Mouse (Mus musculus) limb, embryonic 15.5 days (tissue): Measurements from ENCODE around the gene Noc3l. TPM values are rescaled to one million over a fixed set of nuclear protein-coding genes. Genes with fewer than 3 reads are reported as not detected.

Experiments used
- ATAC-seq: fragments of 200-750 bp; cut with Nextera tagmentation; 2 replicates; pipeline ENCODE4 v1.8.0; 2017; ENCODE audit warnings: low read depth, moderate TSS enrichment; ENCODE audit not compliant: insufficient number of reproducible peaks, low FRiP score, low TSS enrichment
- H3K27ac ChIP-seq: fragments of 300-500 bp; sonication (generic); 2 replicates; pipeline ENCODE4 v1.5.1; 2015; ENCODE audit warnings: moderate library complexity, mild to moderate bottlenecking, inconsistent platforms
- H3K27me3 ChIP-seq: fragments of 300-500 bp; sonication (generic); 2 replicates; pipeline ENCODE4 v1.6.1; 2015; ENCODE audit warnings: inconsistent platforms
- H3K36me3 ChIP-seq: fragments of 300-500 bp; sonication (generic); 2 replicates; pipeline ENCODE4 v1.6.1; 2015; ENCODE audit warnings: inconsistent platforms
- H3K4me1 ChIP-seq: fragments of 300-500 bp; sonication (generic); 2 replicates; pipeline ENCODE4 v1.6.1; 2015; ENCODE audit warnings: inconsistent platforms
- H3K4me2 ChIP-seq: fragments of 300-500 bp; sonication (generic); 2 replicates; pipeline ENCODE4 v1.6.1; 2015; ENCODE audit warnings: mild to moderate bottlenecking, inconsistent platforms
- H3K4me3 ChIP-seq: fragments of 300-500 bp; sonication (generic); 2 replicates; pipeline ENCODE4 v1.5.1; 2015; ENCODE audit warnings: mild to moderate bottlenecking, inconsistent platforms
- H3K9ac ChIP-seq: fragments of 300-500 bp; sonication (generic); 2 replicates; pipeline ENCODE4 v1.6.1; 2015; ENCODE audit warnings: inconsistent platforms
- H3K9me3 ChIP-seq: fragments of 300-500 bp; sonication (generic); 2 replicates; pipeline ENCODE4 v1.6.1; 2016; ENCODE audit warnings: inconsistent platforms
- WGBS: fragments of 180-500 bp; shearing (Covaris S2); methylation state at CpG from one replicate; pipeline ENCODE4 v1.1.7; 2015; 5-methylcytosine and 5-hydroxymethylcytosine counted together
- polyA plus RNA-seq: library from polyadenylated mRNA; unstranded; fragments of >200 nt; fragmentation: Nextera tagmentation; extraction: Ambion mirVana; gene quantifications from 2 replicates; pipeline ENCODE4 v1.2.1, GENCODE M21; 2015

Gene Noc3l
- polyA plus RNA-seq, result 6.1 TPM in 2 replicates

GRCm38 (mm10) chr19:38818766-38819426 is at the start of gene Noc3l:
TSS of gene Noc3l (minus strand) at chr19:38819237.
- H3K27ac ChIP-seq, result peak within 1 kb of the TSS; percentile 63
- H3K9ac ChIP-seq, result peak within 1 kb of the TSS; percentile 62
- under 1% methylated on average over 37 of the region's 38 CpGs for WGBS

GRCm38 (mm10) chr19:38862523-38862922 is 43.5 kb upstream of the Noc3l start:
- Histone ChIP-seq H3K36me3 (no peaks in the 10 kb centered on the region), H3K4me2 (no peak overlapping the region), H3K9ac (no peak overlapping the region), H3K27me3 (no peaks in the 10 kb centered on the region), H3K27ac (no peak overlapping the region), H3K4me1 (no peaks in the 10 kb centered on the region), H3K9me3 (no peaks in the 10 kb centered on the region), H3K4me3 (no peak overlapping the region)
- 88% methylated on average over 6 of the region's 6 CpGs for WGBS
- ATAC-seq, result no peak

More at GRCm38 (mm10) chr19:38818766-38819426, at the start of gene Noc3l:
- peak; percentile 80 for ATAC-seq
- H3K4me3 ChIP-seq, result peak within 1 kb of the TSS; percentile 77
- H3K9me3 ChIP-seq, result no peaks in the 10 kb centered on the region
- peak within 1 kb of the TSS; percentile 79 for H3K4me2 ChIP-seq
- peaks cover 10% of the 10 kb centered on the region; the same call in 1 of the 2 replicates for H3K4me1 ChIP-seq
- peaks cover 24% of the 10 kb centered on the region for H3K36me3 ChIP-seq
- no peaks in the 10 kb centered on the region for H3K27me3 ChIP-seq

- no peak overlapping the region for H3K27ac ChIP-seq
- no peak overlapping the region for H3K4me2 ChIP-seq
- no peaks in the 10 kb centered on the region for H3K27me3 ChIP-seq
- H3K9ac ChIP-seq, result no peak overlapping the region
- H3K4me3 ChIP-seq, result no peak overlapping the region
- ATAC-seq, result no peak
- H3K36me3 ChIP-seq, result no peaks in the 10 kb centered on the region
- H3K4me1 ChIP-seq, result no peaks in the 10 kb centered on the region
- H3K9me3 ChIP-seq, result no peaks in the 10 kb centered on the region
- WGBS, result 97% methylated on average over 3 of the region's 3 CpGs
Measured at GRCm38 (mm10) chr19:38858224-38858623, 39.2 kb upstream of the Noc3l start.

- Histone ChIP-seq H3K4me2 (no peak overlapping the region), H3K4me1 (no peaks in the 10 kb centered on the region), H3K9me3 (no peaks in the 10 kb centered on the region), H3K4me3 (no peak overlapping the region), H3K27me3 (no peaks in the 10 kb centered on the region), H3K36me3 (no peaks in the 10 kb centered on the region), H3K9ac (no peak overlapping the region), H3K27ac (peak overlapping the region; percentile 54; the same call in 1 of the 2 replicates)
- ATAC-seq, result no peak
- WGBS, result 49% methylated on average over 2 of the region's 2 CpGs
Measured at GRCm38 (mm10) chr19:38846373-38846772, 27.3 kb upstream of the Noc3l start.

- Histone ChIP-seq H3K36me3 (no peaks in the 10 kb centered on the region), H3K27me3 (no peaks in the 10 kb centered on the region), H3K4me3 (no peak overlapping the region), H3K4me2 (no peak overlapping the region), H3K9ac (no peak overlapping the region), H3K9me3 (no peaks in the 10 kb centered on the region), H3K4me1 (no peaks in the 10 kb centered on the region), H3K27ac (no peak overlapping the region)
- 66% methylated on average over 5 of the region's 5 CpGs for WGBS
- ATAC-seq, result no peak
Measured at GRCm38 (mm10) chr19:38844817-38845216, 25.8 kb upstream of the Noc3l start.

- Histone ChIP-seq H3K9me3 (no peaks in the 10 kb centered on the region), H3K4me3 (peak overlapping the region; percentile 86), H3K36me3 (no peaks in the 10 kb centered on the region), H3K9ac (peak overlapping the region; percentile 78), H3K4me1 (0 out of 2 replicates have a peak, but pooled peaks cover 11% of the 10 kb centered on the region), H3K27me3 (no peaks in the 10 kb centered on the region), H3K4me2 (peak overlapping the region; percentile 69), H3K27ac (peak overlapping the region; percentile 90)
- WGBS, result under 1% methylated on average over 54 of the region's 54 CpGs
- peak; percentile 42 for ATAC-seq
Measured at GRCm38 (mm10) chr19:38837171-38837641, 18.2 kb upstream of the Noc3l start.

GRCm38 (mm10) chr19:38836438-38837170 is 17.6 kb upstream of the Noc3l start, which contains the start of gene Tbc1d12:
TSS of gene Tbc1d12 (plus strand) at chr19:38836579.
- under 1% methylated on average over 91 of the region's 101 CpGs for WGBS
- Histone ChIP-seq H3K4me3 (peak within 1 kb of the TSS; percentile 86), H3K36me3 (no peaks in the 10 kb centered on the region), H3K9ac (peak within 1 kb of the TSS; percentile 78), H3K4me1 (0 out of 2 replicates have a peak, but pooled peaks cover 11% of the 10 kb centered on the region), H3K27me3 (no peaks in the 10 kb centered on the region), H3K9me3 (no peaks in the 10 kb centered on the region), H3K27ac (peak within 1 kb of the TSS; percentile 90), H3K4me2 (peak within 1 kb of the TSS; percentile 69)
- ATAC-seq, result peak; percentile 85

GRCm38 (mm10) chr19:38836084-38836437 is 17.0 kb upstream of the Noc3l start:
- WGBS, result 23% methylated on average over 10 of the region's 10 CpGs
- no peak for ATAC-seq
- H3K27ac ChIP-seq, result peak overlapping the region; percentile 90
- H3K36me3 ChIP-seq, result no peaks in the 10 kb centered on the region
- H3K27me3 ChIP-seq, result no peaks in the 10 kb centered on the region
- H3K9me3 ChIP-seq, result no peaks in the 10 kb centered on the region
- peak overlapping the region; percentile 86 for H3K4me3 ChIP-seq
- H3K4me1 ChIP-seq, result 0 out of 2 replicates have a peak, but pooled peaks cover 11% of the 10 kb centered on the region
- peak overlapping the region; percentile 78; the same call in 1 of the 2 replicates for H3K9ac ChIP-seq
- H3K4me2 ChIP-seq, result peak overlapping the region; percentile 69

- no peak for ATAC-seq
- no peaks in the 10 kb centered on the region for H3K27me3 ChIP-seq
- WGBS, result 29% methylated on average over 1 of the region's 1 CpGs
Measured at GRCm38 (mm10) chr19:38833224-38833623, 14.2 kb upstream of the Noc3l start.

GRCm38 (mm10) chr19:38820186-38820804 is 1.3 kb upstream of the Noc3l start:
- H3K36me3 ChIP-seq, result peaks cover 10% of the 10 kb centered on the region
- WGBS, result 75% methylated on average over 4 of the region's 4 CpGs
- no peak overlapping the region for H3K4me2 ChIP-seq
- no peak for ATAC-seq
- no peaks in the 10 kb centered on the region for H3K9me3 ChIP-seq
- no peak overlapping the region for H3K27ac ChIP-seq
- H3K4me3 ChIP-seq, result no peak overlapping the region
- H3K27me3 ChIP-seq, result no peaks in the 10 kb centered on the region
- H3K9ac ChIP-seq, result no peak overlapping the region
- peaks cover 10% of the 10 kb centered on the region; the same call in 1 of the 2 replicates for H3K4me1 ChIP-seq

More at GRCm38 (mm10) chr19:38833224-38833623, 14.2 kb upstream of the Noc3l start:
- Histone ChIP-seq H3K4me1 (0 out of 2 replicates have a peak, but pooled peaks cover 8% of the 10 kb centered on the region), H3K4me3 (no peak overlapping the region), H3K4me2 (no peak overlapping the region), H3K27ac (no peak overlapping the region), H3K9ac (no peak overlapping the region), H3K36me3 (no peaks in the 10 kb centered on the region), H3K9me3 (no peaks in the 10 kb centered on the region)

- H3K27me3 ChIP-seq, result no peaks in the 10 kb centered on the region
- ATAC-seq, result no peak; the same call in 1 of the 2 replicates
- H3K27ac ChIP-seq, result peak overlapping the region; percentile 63
Measured at GRCm38 (mm10) chr19:38819427-38819802, 378 bp upstream of the Noc3l start.

More at GRCm38 (mm10) chr19:38819427-38819802, 378 bp upstream of the Noc3l start:
- 12% methylated on average over 16 of the region's 16 CpGs for WGBS
- Histone ChIP-seq H3K4me1 (peaks cover 10% of the 10 kb centered on the region; the same call in 1 of the 2 replicates), H3K36me3 (peaks cover 19% of the 10 kb centered on the region), H3K9me3 (no peaks in the 10 kb centered on the region), H3K4me2 (peak overlapping the region; percentile 79), H3K4me3 (peak overlapping the region; percentile 77), H3K9ac (peak overlapping the region; percentile 57)
